Mouse (Mus musculus) MEL (cell line): ENCODE results near the gene Gm12166.

Experiments used
- CTCF ChIP-seq, 3 experiments: IDR thresholded peaks in 2 of 3; conservative IDR thresholded peaks in 1 of 3; 2 replicates each; pipeline ENCODE4 v1.5.1; 2011 to 2012; ENCODE audit warnings: low read length in 3 of 3, low read depth in 2 of 3, mild to moderate bottlenecking in 2 of 3, improper control_type of control experiment in 1 of 3, inconsistent platforms in 1 of 3, mixed read lengths in 1 of 3, moderate library complexity in 1 of 3; ENCODE audit not compliant: control insufficient read depth in 1 of 3, insufficient read depth in 1 of 3, poor library complexity in 1 of 3, severe bottlenecking in 1 of 3
- SIN3A ChIP-seq: IDR thresholded peaks from 2 replicates; pipeline ENCODE4 v1.6.1; 2012; ENCODE audit warnings: low read length, improper control_type of control experiment, inconsistent platforms

- TF ChIP-seq CTCF (IDR thresholded peaks at IDR 0.05 in 2 of 3, conservative IDR thresholded peaks at IDR 0.05 in 1 of 3; ENCODE audit: control insufficient read depth in 1 of 3, insufficient read depth in 1 of 3, low read depth in 2 of 3, low read length in 3 of 3, poor library complexity in 1 of 3, severe bottlenecking in 1 of 3): no peak
- TF ChIP-seq SIN3A: no peak
Measured at GRCm38 (mm10) chr11:46072466-46073060, 20.4 kb upstream of the Gm12166 start.
